Mouse (Mus musculus): Measurements from ENCODE around the gene Psma7. TPM values are rescaled to one million over a fixed set of nuclear protein-coding genes. Genes with fewer than 3 reads are reported as not detected.

The Psma7 gene
- polyA plus RNA-seq, 1 experiment = 395 TPM

DNA sequence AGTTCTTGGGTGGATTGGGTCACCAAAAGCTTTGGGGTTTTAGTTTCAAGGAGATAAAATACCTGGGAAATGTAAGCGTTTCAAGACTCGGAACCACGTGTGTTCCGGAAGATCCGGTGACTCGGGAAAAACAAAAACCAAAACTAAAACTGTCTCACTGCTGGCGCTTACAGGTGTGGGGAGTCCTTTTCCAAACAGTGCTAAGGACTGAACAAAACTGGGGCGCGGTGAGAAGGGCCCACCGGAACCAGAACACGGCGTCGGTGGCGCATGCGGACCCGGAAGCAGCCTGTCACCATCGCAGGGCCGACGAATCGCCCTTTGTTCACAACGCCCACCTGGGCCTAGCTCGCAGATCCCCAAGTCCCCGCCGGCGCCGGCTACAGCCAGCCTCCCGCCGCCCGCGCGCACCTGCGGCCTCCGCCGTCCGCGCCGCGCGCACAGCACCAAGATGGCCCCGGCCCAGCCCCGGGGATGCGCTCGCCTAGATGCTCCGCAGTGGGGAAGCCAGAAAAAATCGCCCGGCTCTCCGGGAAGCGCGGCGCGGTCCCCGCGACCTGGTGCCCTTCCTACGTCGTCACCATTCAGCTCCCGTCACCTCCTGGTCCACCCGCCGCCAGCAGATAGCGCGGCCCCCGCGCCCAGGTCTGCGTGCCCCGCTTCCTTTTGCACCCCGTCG, 517 bp downstream of the Psma7 start:
- H3K27me3 ChIP-seq (ENCODE audit: control insufficient read depth, insufficient read depth, insufficient read length) = no peaks in the 10 kb centered on the region
- TF ChIP-seq MYOD1 (IDR thresholded peaks at IDR 0.05; ENCODE audit: control insufficient read depth in 1 of 3, insufficient read length in 2 of 3, low read depth in 2 of 3) (peak in 1 of 3 experiments; percentile 26), SRF (IDR thresholded peaks at IDR 0.05; ENCODE audit: control insufficient read depth, insufficient read length, low read depth) (no peak), POLR2A (IDR thresholded peaks at IDR 0.05; ENCODE audit: insufficient read length, low read depth) (peak; percentile 23)

DNA sequence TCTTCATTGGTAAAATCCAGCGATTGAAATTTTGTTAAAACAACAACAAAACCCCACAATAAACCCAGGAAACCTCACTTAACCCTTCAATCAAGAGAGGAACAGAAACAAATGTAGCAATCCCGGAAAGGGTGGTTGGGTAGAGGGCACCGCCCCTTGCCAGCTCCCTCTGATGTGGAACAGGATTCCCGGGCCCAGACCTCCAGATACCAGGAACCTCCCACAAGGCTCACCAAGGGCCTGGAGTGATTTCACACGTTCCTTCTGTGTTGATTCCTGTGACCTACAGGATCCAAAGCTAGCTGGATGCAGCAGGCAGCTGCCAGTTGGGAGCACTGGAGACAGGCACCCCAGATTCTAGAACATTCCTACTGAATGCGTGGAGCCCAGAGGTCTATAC, 1.8 kb downstream of the Psma7 start:
- Histone ChIP-seq H3K4me3 (peak overlapping the region; percentile 71), H3ac (ENCODE audit: control insufficient read depth, insufficient read length) (no peak overlapping the region), H3K27me3 (ENCODE audit: control insufficient read depth, insufficient read depth, insufficient read length) (no peaks in the 10 kb centered on the region), H3K36me3 (ENCODE audit: control insufficient read depth, insufficient read depth) (peaks cover 27% of the 10 kb centered on the region), H3K4me2 (ENCODE audit: low read depth) (peak overlapping the region; percentile 92), H3K79me2 (ENCODE audit: control insufficient read depth, insufficient read depth) (peaks cover 46% of the 10 kb centered on the region)
- no peak for TF ChIP-seq TCF12 (IDR thresholded peaks at IDR 0.05; ENCODE audit: insufficient read depth, poor library complexity, severe bottlenecking)
- TF ChIP-seq TCF3 (IDR thresholded peaks at IDR 0.05; ENCODE audit: insufficient read length, low read depth) = no peak
- no peak for TF ChIP-seq E2F4 (IDR thresholded peaks at IDR 0.05; ENCODE audit: insufficient read depth)
- TF ChIP-seq POLR2A (IDR thresholded peaks at IDR 0.05; ENCODE audit: insufficient read length, low read depth) = no peak
- TF ChIP-seq MYOG (IDR thresholded peaks at IDR 0.05; ENCODE audit: control insufficient read depth in 1 of 3, insufficient read depth in 1 of 3, insufficient read length in 2 of 3, low read depth in 2 of 3) = no peak
- no peak for TF ChIP-seq CEBPB (IDR thresholded peaks at IDR 0.05; ENCODE audit: insufficient read depth, poor library complexity, severe bottlenecking)
- no peak for TF ChIP-seq SRF (IDR thresholded peaks at IDR 0.05; ENCODE audit: control insufficient read depth, insufficient read length, low read depth)
- TF ChIP-seq MYOD1 (IDR thresholded peaks at IDR 0.05; ENCODE audit: control insufficient read depth in 1 of 3, insufficient read length in 2 of 3, low read depth in 2 of 3) = no peak
- no peak for TF ChIP-seq POLR2AphosphoS2 (IDR thresholded peaks at IDR 0.05; ENCODE audit: insufficient read length, low read depth)
- TF ChIP-seq MAX (IDR thresholded peaks at IDR 0.05; ENCODE audit: low read depth) = no peak
- TF ChIP-seq REST (IDR thresholded peaks at IDR 0.05; ENCODE audit: insufficient read depth, insufficient read length) = no peak
- TF ChIP-seq USF1 (IDR thresholded peaks at IDR 0.05; ENCODE audit: low read depth) = no peak

More for the DNA sequence above, 517 bp downstream of the Psma7 start:
- Histone ChIP-seq H3K36me3 (ENCODE audit: control insufficient read depth, insufficient read depth) (peaks cover 16% of the 10 kb centered on the region), H3ac (ENCODE audit: control insufficient read depth, insufficient read length) (peak overlapping the region; percentile 80), H3K79me2 (ENCODE audit: control insufficient read depth, insufficient read depth) (peaks cover 51% of the 10 kb centered on the region), H3K4me2 (ENCODE audit: low read depth) (peak overlapping the region; percentile 92), H3K4me3 (peak overlapping the region; percentile 71)

DNA sequence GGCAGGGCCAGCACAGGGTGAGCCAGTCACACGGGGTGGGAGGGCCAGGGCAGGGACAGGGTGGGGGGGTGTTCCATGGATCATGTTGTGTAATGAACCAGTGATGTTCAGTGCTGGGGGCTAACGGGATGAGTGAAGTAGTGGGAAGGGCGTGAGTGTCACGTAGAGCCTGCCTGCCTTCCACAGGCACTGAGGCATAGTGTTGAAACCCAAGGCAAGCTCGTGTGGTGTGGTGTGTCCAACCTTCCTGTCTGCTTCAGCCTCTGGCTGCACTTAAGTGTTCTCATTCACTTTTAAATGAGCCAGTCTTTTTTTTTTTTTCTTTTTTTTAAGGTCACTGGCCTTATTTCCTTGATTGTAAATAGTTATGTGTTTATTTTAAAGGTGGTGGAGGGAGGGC, 7.5 kb downstream of the Psma7 start:
- Histone ChIP-seq H3ac (ENCODE audit: control insufficient read depth, insufficient read length) (no peak overlapping the region), H3K4me2 (ENCODE audit: low read depth) (no peak overlapping the region), H3K36me3 (ENCODE audit: control insufficient read depth, insufficient read depth) (peaks cover 61% of the 10 kb centered on the region), H3K79me2 (ENCODE audit: control insufficient read depth, insufficient read depth) (peaks cover 25% of the 10 kb centered on the region), H3K4me3 (no peak overlapping the region), H3K27me3 (ENCODE audit: control insufficient read depth, insufficient read depth, insufficient read length) (no peaks in the 10 kb centered on the region)
- TF ChIP-seq MYOG (IDR thresholded peaks at IDR 0.05; ENCODE audit: control insufficient read depth in 1 of 3, insufficient read depth in 1 of 3, insufficient read length in 2 of 3, low read depth in 2 of 3) (no peak), POLR2AphosphoS2 (IDR thresholded peaks at IDR 0.05; ENCODE audit: insufficient read length, low read depth) (peak; percentile 80), SRF (IDR thresholded peaks at IDR 0.05; ENCODE audit: control insufficient read depth, insufficient read length, low read depth) (no peak)

DNA sequence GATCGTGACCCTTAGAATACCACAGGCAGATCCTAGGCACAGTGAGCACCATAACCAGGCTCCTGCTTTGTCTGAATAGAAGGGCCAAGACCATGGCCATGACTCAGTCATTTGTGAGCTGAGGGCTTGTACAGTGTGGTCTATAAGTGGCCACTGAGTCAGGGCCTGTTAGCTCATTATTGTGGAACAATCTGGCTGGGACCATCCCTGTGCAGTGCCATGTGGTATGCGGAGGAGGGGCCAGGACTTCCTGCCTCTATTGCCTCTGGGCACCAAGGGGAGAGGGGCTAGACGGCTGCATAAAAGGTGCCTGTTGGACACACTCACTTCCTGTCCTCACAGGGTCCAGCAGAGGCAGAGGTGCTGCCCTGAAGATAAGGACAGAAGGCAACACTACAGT, 8.3 kb downstream of the Psma7 start:
- no peak overlapping the region for H3ac ChIP-seq (ENCODE audit: control insufficient read depth, insufficient read length)
- no peak overlapping the region for H3K4me3 ChIP-seq
- H3K4me2 ChIP-seq (ENCODE audit: low read depth) = no peak overlapping the region
- H3K79me2 ChIP-seq (ENCODE audit: control insufficient read depth, insufficient read depth) = peaks cover 25% of the 10 kb centered on the region
- no peak for TF ChIP-seq POLR2A (IDR thresholded peaks at IDR 0.05; ENCODE audit: insufficient read length, low read depth)
- no peak for TF ChIP-seq REST (IDR thresholded peaks at IDR 0.05; ENCODE audit: insufficient read depth, insufficient read length)
- peak; percentile 31 for TF ChIP-seq POLR2AphosphoS2 (IDR thresholded peaks at IDR 0.05; ENCODE audit: insufficient read length, low read depth)
- no peak for TF ChIP-seq MAX (IDR thresholded peaks at IDR 0.05; ENCODE audit: low read depth)
- no peak for TF ChIP-seq TCF12 (IDR thresholded peaks at IDR 0.05; ENCODE audit: insufficient read depth, poor library complexity, severe bottlenecking)
- peaks cover 66% of the 10 kb centered on the region for H3K36me3 ChIP-seq (ENCODE audit: control insufficient read depth, insufficient read depth)
- no peaks in the 10 kb centered on the region for H3K27me3 ChIP-seq (ENCODE audit: control insufficient read depth, insufficient read depth, insufficient read length)

DNA sequence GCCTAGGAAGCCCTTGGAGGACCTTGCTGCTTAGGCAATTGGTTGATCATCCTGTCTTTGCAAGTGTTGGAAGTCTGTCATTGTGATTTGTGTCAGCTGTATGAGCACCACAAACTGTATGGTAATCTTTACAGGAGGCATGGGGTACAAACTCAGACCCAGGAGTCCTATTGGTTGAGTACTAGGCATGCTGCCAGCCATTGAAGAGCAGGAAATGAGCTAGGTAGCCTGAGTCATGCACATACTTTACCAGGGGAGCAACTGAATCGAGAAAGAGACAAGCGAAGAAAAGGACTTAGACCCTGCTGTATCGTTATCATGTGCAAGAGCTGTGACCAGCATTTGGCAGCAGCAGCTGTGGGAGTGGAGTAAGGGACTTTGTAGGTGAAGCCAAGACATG, 9.3 kb downstream of the Psma7 start:
- H3ac ChIP-seq (ENCODE audit: control insufficient read depth, insufficient read length) = no peak overlapping the region
- H3K4me2 ChIP-seq (ENCODE audit: low read depth) = peak overlapping the region; percentile 33
- H3K79me2 ChIP-seq (ENCODE audit: control insufficient read depth, insufficient read depth) = peaks cover 20% of the 10 kb centered on the region
- no peak for TF ChIP-seq MYOD1 (IDR thresholded peaks at IDR 0.05; ENCODE audit: control insufficient read depth in 1 of 3, insufficient read length in 2 of 3, low read depth in 2 of 3)
- TF ChIP-seq MAX (IDR thresholded peaks at IDR 0.05; ENCODE audit: low read depth) = no peak
- no peak overlapping the region for H3K4me3 ChIP-seq
- peaks cover 59% of the 10 kb centered on the region for H3K36me3 ChIP-seq (ENCODE audit: control insufficient read depth, insufficient read depth)
- no peaks in the 10 kb centered on the region for H3K27me3 ChIP-seq (ENCODE audit: control insufficient read depth, insufficient read depth, insufficient read length)
